Mouse (Mus musculus) limb, embryonic 13.5 days (tissue): ENCODE measurements around the gene Krtap15. TPM values are rescaled to one million over a fixed set of nuclear protein-coding genes. Genes with fewer than 3 reads are reported as not detected.

Source experiments
- ATAC-seq: fragments of 200-750 bp; cut with Nextera tagmentation; 2 replicates; pipeline ENCODE4 v1.8.0; 2017; ENCODE audit warnings: low read depth, moderate number of reproducible peaks, moderate TSS enrichment; ENCODE audit not compliant: low FRiP score
- H3K27ac ChIP-seq: fragments of 300-500 bp; sonication (generic); 2 replicates; pipeline ENCODE4 v1.5.1; 2015; ENCODE audit warnings: inconsistent platforms, mild to moderate bottlenecking, moderate library complexity
- H3K27me3 ChIP-seq: fragments of 300-500 bp; sonication (generic); 2 replicates; pipeline ENCODE4 v1.6.1; 2015; ENCODE audit warnings: mild to moderate bottlenecking, inconsistent platforms
- H3K36me3 ChIP-seq: fragments of 300-500 bp; sonication (generic); 2 replicates; pipeline ENCODE4 v1.6.1; 2015; ENCODE audit warnings: inconsistent platforms, mild to moderate bottlenecking, moderate library complexity
- H3K4me1 ChIP-seq: fragments of 300-500 bp; sonication (generic); 2 replicates; pipeline ENCODE4 v1.6.1; 2015; ENCODE audit warnings: inconsistent platforms
- H3K4me2 ChIP-seq: fragments of 300-500 bp; sonication (generic); replicated peaks from 2 replicates; pipeline ENCODE4 v1.6.1; 2015; ENCODE audit warnings: inconsistent platforms, mild to moderate bottlenecking, moderate library complexity
- H3K4me3 ChIP-seq: fragments of 300-500 bp; sonication (generic); 2 replicates; pipeline ENCODE4 v1.5.1; 2015; ENCODE audit warnings: moderate library complexity, mild to moderate bottlenecking, inconsistent platforms
- H3K9ac ChIP-seq: fragments of 300-500 bp; sonication (generic); 2 replicates; pipeline ENCODE4 v1.6.1; 2015; ENCODE audit warnings: mild to moderate bottlenecking, inconsistent platforms
- H3K9me3 ChIP-seq: fragments of 300-500 bp; sonication (generic); 2 replicates; pipeline ENCODE4 v1.6.1; 2016; ENCODE audit warnings: inconsistent platforms
- WGBS: fragments of 180-500 bp; shearing (Covaris S2); methylation state at CpG from one replicate; pipeline ENCODE4 v1.1.7; 2015; 5-methylcytosine and 5-hydroxymethylcytosine counted together
- polyA plus RNA-seq: library from polyadenylated mRNA; unstranded; fragments of >200 nt; fragmentation: Nextera tagmentation; extraction: Ambion mirVana; gene quantifications from 2 replicates; pipeline ENCODE4 v1.2.1, GENCODE M21; 2015

The Krtap15 gene
- polyA plus RNA-seq: not detected in 2 replicates

- no peak within 1 kb of the TSS for H3K4me2 ChIP-seq
- no peak within 1 kb of the TSS for H3K27ac ChIP-seq
- H3K9me3 ChIP-seq: no peaks in the 10 kb centered on the region
- H3K4me1 ChIP-seq: no peaks in the 10 kb centered on the region
- no peak within 1 kb of the TSS for H3K4me3 ChIP-seq
- no peak for ATAC-seq
- H3K9ac ChIP-seq: no peak within 1 kb of the TSS
- no peaks in the 10 kb centered on the region for H3K36me3 ChIP-seq
- WGBS: 72% methylated on average over 3 of the region's 3 CpGs
- no peaks in the 10 kb centered on the region for H3K27me3 ChIP-seq
Measured at GRCm38 (mm10) chr16:88820066-88820465, at the start of gene Krtap15. Gene Krtap15 (plus strand): TSS chr16:88820215.

GRCm38 (mm10) chr16:88774106-88774505, 45.9 kb upstream of the Krtap15 start, which contains the start of gene 2310057N15Rik:
Gene 2310057N15Rik (minus strand): TSS chr16:88774206.
- Histone ChIP-seq H3K9ac (no peak within 1 kb of the TSS), H3K36me3 (no peaks in the 10 kb centered on the region), H3K4me3 (no peak within 1 kb of the TSS), H3K4me1 (no peaks in the 10 kb centered on the region), H3K4me2 (no peak within 1 kb of the TSS), H3K27me3 (no peaks in the 10 kb centered on the region), H3K27ac (no peak within 1 kb of the TSS), H3K9me3 (no peaks in the 10 kb centered on the region)
- ATAC-seq: no peak
- 84% methylated on average over 2 of the region's 2 CpGs for WGBS

GRCm38 (mm10) chr16:88777596-88777995, 42.4 kb upstream of the Krtap15 start, which contains the start of gene Gm5965:
Gene Gm5965 (plus strand): TSS chr16:88777896.
- H3K9ac ChIP-seq: no peak within 1 kb of the TSS
- H3K4me2 ChIP-seq: no peak within 1 kb of the TSS
- H3K4me1 ChIP-seq: no peaks in the 10 kb centered on the region
- H3K9me3 ChIP-seq: no peaks in the 10 kb centered on the region
- H3K4me3 ChIP-seq: no peak within 1 kb of the TSS
- H3K36me3 ChIP-seq: no peaks in the 10 kb centered on the region
- no peak within 1 kb of the TSS for H3K27ac ChIP-seq
- ATAC-seq: no peak
- no peaks in the 10 kb centered on the region for H3K27me3 ChIP-seq
- 86% methylated on average over 6 of the region's 6 CpGs for WGBS

GRCm38 (mm10) chr16:88786786-88787185, 33.2 kb upstream of the Krtap15 start:
- no peak overlapping the region for H3K27ac ChIP-seq
- H3K36me3 ChIP-seq: no peaks in the 10 kb centered on the region
- H3K9ac ChIP-seq: no peak overlapping the region
- no peaks in the 10 kb centered on the region for H3K27me3 ChIP-seq
- no peaks in the 10 kb centered on the region for H3K4me1 ChIP-seq
- no peak overlapping the region for H3K4me2 ChIP-seq
- no peak for ATAC-seq
- 78% methylated on average over 2 of the region's 2 CpGs for WGBS
- no peaks in the 10 kb centered on the region for H3K9me3 ChIP-seq
- H3K4me3 ChIP-seq: no peak overlapping the region

GRCm38 (mm10) chr16:88811827-88812226, 8.2 kb upstream of the Krtap15 start, which contains the start of gene Gm20741:
Gene Gm20741 (minus strand): TSS chr16:88812220.
- 80% methylated on average over 2 of the region's 2 CpGs for WGBS
- Histone ChIP-seq H3K36me3 (no peaks in the 10 kb centered on the region), H3K27me3 (no peaks in the 10 kb centered on the region), H3K4me1 (no peaks in the 10 kb centered on the region), H3K9ac (no peak within 1 kb of the TSS), H3K27ac (no peak within 1 kb of the TSS), H3K9me3 (no peaks in the 10 kb centered on the region), H3K4me2 (no peak within 1 kb of the TSS), H3K4me3 (no peak within 1 kb of the TSS)
- no peak for ATAC-seq

GRCm38 (mm10) chr16:88823736-88824135, 3.7 kb downstream of the Krtap15 start:
- Histone ChIP-seq H3K9me3 (no peaks in the 10 kb centered on the region), H3K27ac (no peak overlapping the region), H3K4me2 (no peak overlapping the region), H3K9ac (no peak overlapping the region), H3K27me3 (no peaks in the 10 kb centered on the region), H3K36me3 (no peaks in the 10 kb centered on the region), H3K4me3 (no peak overlapping the region), H3K4me1 (no peaks in the 10 kb centered on the region)
- no peak for ATAC-seq
- WGBS: 76% methylated on average over 3 of the region's 3 CpGs

- Histone ChIP-seq H3K9ac (no peak within 1 kb of the TSS), H3K4me3 (no peak within 1 kb of the TSS), H3K4me2 (no peak within 1 kb of the TSS), H3K9me3 (no peaks in the 10 kb centered on the region), H3K27me3 (no peaks in the 10 kb centered on the region), H3K27ac (no peak within 1 kb of the TSS), H3K4me1 (no peaks in the 10 kb centered on the region), H3K36me3 (no peaks in the 10 kb centered on the region)
- no peak for ATAC-seq
- WGBS: 46% methylated on average over 9 of the region's 9 CpGs
Measured at GRCm38 (mm10) chr16:88826095-88826652, 6.2 kb downstream of the Krtap15 start, which contains the start of gene Krtap14. Gene Krtap14 (minus strand): TSS chr16:88826145.

- H3K36me3 ChIP-seq: no peaks in the 10 kb centered on the region
- no peak overlapping the region for H3K9ac ChIP-seq
- H3K27ac ChIP-seq: no peak overlapping the region
- no peaks in the 10 kb centered on the region for H3K9me3 ChIP-seq
- no peak overlapping the region for H3K4me3 ChIP-seq
- no peak overlapping the region for H3K4me2 ChIP-seq
- H3K4me1 ChIP-seq: no peaks in the 10 kb centered on the region
- no peaks in the 10 kb centered on the region for H3K27me3 ChIP-seq
- 13% methylated on average over 3 of the region's 3 CpGs for WGBS
- ATAC-seq: no peak
Measured at GRCm38 (mm10) chr16:88826978-88827377, 7.0 kb downstream of the Krtap15 start.

GRCm38 (mm10) chr16:88847363-88847762, 27.3 kb downstream of the Krtap15 start:
- no peak for ATAC-seq
- 85% methylated on average over 1 of the region's 1 CpGs for WGBS

GRCm38 (mm10) chr16:88848558-88848957, 28.5 kb downstream of the Krtap15 start:
- Histone ChIP-seq H3K27me3 (no peaks in the 10 kb centered on the region), H3K36me3 (no peaks in the 10 kb centered on the region), H3K4me1 (no peaks in the 10 kb centered on the region), H3K27ac (no peak overlapping the region), H3K9ac (no peak overlapping the region), H3K9me3 (no peaks in the 10 kb centered on the region), H3K4me2 (no peak overlapping the region), H3K4me3 (no peak overlapping the region)
- 77% methylated on average over 4 of the region's 4 CpGs for WGBS
- no peak for ATAC-seq

More at GRCm38 (mm10) chr16:88847363-88847762, 27.3 kb downstream of the Krtap15 start:
- no peaks in the 10 kb centered on the region for H3K36me3 ChIP-seq
- H3K9ac ChIP-seq: no peak overlapping the region
- H3K9me3 ChIP-seq: no peaks in the 10 kb centered on the region
- no peaks in the 10 kb centered on the region for H3K27me3 ChIP-seq
- no peak overlapping the region for H3K27ac ChIP-seq
- H3K4me3 ChIP-seq: no peak overlapping the region
- H3K4me1 ChIP-seq: no peaks in the 10 kb centered on the region
- no peak overlapping the region for H3K4me2 ChIP-seq

GRCm38 (mm10) chr16:88851450-88851849, 31.4 kb downstream of the Krtap15 start:
- Histone ChIP-seq H3K9ac (no peak overlapping the region), H3K27me3 (no peaks in the 10 kb centered on the region), H3K27ac (no peak overlapping the region), H3K4me2 (no peak overlapping the region), H3K4me1 (no peaks in the 10 kb centered on the region), H3K9me3 (no peaks in the 10 kb centered on the region), H3K4me3 (no peak overlapping the region), H3K36me3 (no peaks in the 10 kb centered on the region)
- WGBS: 12% methylated on average over 5 of the region's 5 CpGs
- ATAC-seq: no peak

- Histone ChIP-seq H3K27me3 (no peaks in the 10 kb centered on the region), H3K36me3 (no peaks in the 10 kb centered on the region), H3K9me3 (no peaks in the 10 kb centered on the region), H3K4me3 (no peak overlapping the region), H3K27ac (no peak overlapping the region), H3K4me2 (no peak overlapping the region), H3K4me1 (no peaks in the 10 kb centered on the region), H3K9ac (no peak overlapping the region)
- ATAC-seq: no peak
- 59% methylated on average over 4 of the region's 4 CpGs for WGBS
Measured at GRCm38 (mm10) chr16:88864887-88865407, 44.9 kb downstream of the Krtap15 start.

- Histone ChIP-seq H3K9ac (no peak within 1 kb of the TSS), H3K27me3 (no peaks in the 10 kb centered on the region), H3K36me3 (no peaks in the 10 kb centered on the region), H3K9me3 (no peaks in the 10 kb centered on the region), H3K4me2 (no peak within 1 kb of the TSS), H3K27ac (no peak within 1 kb of the TSS), H3K4me1 (no peaks in the 10 kb centered on the region), H3K4me3 (no peak within 1 kb of the TSS)
- no peak for ATAC-seq
- 88% methylated on average over 6 of the region's 6 CpGs for WGBS
Measured at GRCm38 (mm10) chr16:88869311-88869710, 49.3 kb downstream of the Krtap15 start, which contains the start of gene Krtap19-1. Gene Krtap19-1 (minus strand): TSS chr16:88869411.
